Mouse (Mus musculus) hindbrain, embryonic 10.5 days (tissue): ENCODE measurements around the gene Cdk12. TPM values are rescaled to one million over a fixed set of nuclear protein-coding genes. Genes with fewer than 3 reads are reported as not detected.
"Not testable (repeated sequence)": the region's sequence is repeated elsewhere in the genome, so short reads cannot be mapped to it uniquely, and the experiment has no call there.

Source experiments
- DNase-seq: peaks from one replicate; pipeline ENCODE4 v3.0.0-alpha.2; 2017; ENCODE audit warnings: low spot score
- H3K27ac ChIP-seq: fragments of 300-500 bp; sonication (generic); 2 replicates; pipeline ENCODE4 v1.5.1; 2016; ENCODE audit warnings: mild to moderate bottlenecking, moderate library complexity
- H3K27me3 ChIP-seq: fragments of 300-500 bp; sonication (generic); 2 replicates; pipeline ENCODE4 v1.6.1; 2016; ENCODE audit warnings: mild to moderate bottlenecking; ENCODE audit not compliant: poor library complexity, insufficient read depth, severe bottlenecking
- H3K36me3 ChIP-seq: fragments of 300-500 bp; sonication (generic); 2 replicates; pipeline ENCODE4 v1.6.1; 2016; ENCODE audit warnings: mild to moderate bottlenecking, moderate library complexity
- H3K4me1 ChIP-seq: fragments of 300-500 bp; sonication (generic); replicated peaks from 2 replicates; pipeline ENCODE4 v1.6.1; 2016; ENCODE audit warnings: mild to moderate bottlenecking
- H3K4me3 ChIP-seq: fragments of 300-500 bp; sonication (generic); 2 replicates; pipeline ENCODE4 v1.5.1; 2016; ENCODE audit warnings: mild to moderate bottlenecking, moderate library complexity
- H3K9me3 ChIP-seq: fragments of 300-500 bp; sonication (generic); 2 replicates; pipeline ENCODE4 v1.6.1; 2016; ENCODE audit warnings: mild to moderate bottlenecking, moderate library complexity
- WGBS: fragments of 180-500 bp; shearing (Covaris S2); methylation state at CpG from one replicate; pipeline ENCODE4 v1.1.7; 2016; 5-methylcytosine and 5-hydroxymethylcytosine counted together
- polyA plus RNA-seq: library from polyadenylated mRNA; unstranded; fragments of >200 nt; fragmentation: Nextera tagmentation; extraction: Ambion mirVana; gene quantifications from 2 replicates; pipeline ENCODE4 v1.2.1, GENCODE M21; 2016

Cdk12 gene
- polyA plus RNA-seq = 10.2 and 12.6 TPM in 2 replicates

- under 1% methylated on average over 63 of the region's 63 CpGs for WGBS
- H3K4me1 ChIP-seq = peaks cover 23% of the 10 kb centered on the region
- H3K27ac ChIP-seq = peak within 1 kb of the TSS; percentile 99
- peak within 1 kb of the TSS; percentile 83 for H3K4me3 ChIP-seq
- peaks cover 17% of the 10 kb centered on the region for H3K36me3 ChIP-seq
- H3K9me3 ChIP-seq = no peaks in the 10 kb centered on the region
- peak; percentile 98 for DNase-seq
- no peaks in the 10 kb centered on the region for H3K27me3 ChIP-seq
These were observed at the start of gene Cdk12 for GRCm38 (mm10) chr11:98202641-98203350. Cdk12 (plus strand) TSS chr11:98203059.

- no peak for DNase-seq
- no peaks in the 10 kb centered on the region for H3K27me3 ChIP-seq
- H3K4me3 ChIP-seq = no peak overlapping the region
- 90% methylated on average over 6 of the region's 6 CpGs for whole genome bisulfite sequencing
- H3K27ac ChIP-seq = no peak overlapping the region
- H3K36me3 ChIP-seq = peaks cover 65% of the 10 kb centered on the region
- H3K4me1 ChIP-seq = peaks cover 1% of the 10 kb centered on the region; the same call in 1 of the 2 replicates
- H3K9me3 ChIP-seq = no peaks in the 10 kb centered on the region
These were observed 47.8 kb upstream of the Cdk12 start for GRCm38 (mm10) chr11:98155094-98155493.

- no peak for DNase-seq
- Histone ChIP-seq H3K27me3 (no peaks in the 10 kb centered on the region), H3K4me1 (no peaks in the 10 kb centered on the region), H3K36me3 (peaks cover 100% of the 10 kb centered on the region), H3K9me3 (no peaks in the 10 kb centered on the region), H3K27ac (no peak overlapping the region), H3K4me3 (no peak overlapping the region)
- WGBS = 90% methylated on average over 1 of the region's 1 CpGs
These were observed 34.5 kb upstream of the Cdk12 start for GRCm38 (mm10) chr11:98168400-98168799.

GRCm38 (mm10) chr11:98182149-98182548 lies 20.7 kb upstream of the Cdk12 start:
- WGBS = 89% methylated on average over 3 of the region's 3 CpGs
- H3K4me3 ChIP-seq, H3K9me3 ChIP-seq, H3K27me3 ChIP-seq, H3K27ac ChIP-seq, DNase-seq, H3K4me1 ChIP-seq: not testable (repeated sequence)
- H3K36me3 ChIP-seq = peaks cover 97% of the 10 kb centered on the region

GRCm38 (mm10) chr11:98187640-98188395 lies 15.0 kb upstream of the Cdk12 start:
- H3K9me3 ChIP-seq = peaks cover 7% of the 10 kb centered on the region; the same call in 1 of the 2 replicates
- H3K27me3 ChIP-seq = no peaks in the 10 kb centered on the region
- peaks cover 16% of the 10 kb centered on the region for H3K4me1 ChIP-seq
- peaks cover 85% of the 10 kb centered on the region for H3K36me3 ChIP-seq
- no peak for DNase-seq
- no peak overlapping the region for H3K4me3 ChIP-seq
- H3K27ac ChIP-seq = no peak overlapping the region
- 95% methylated on average over 9 of the region's 9 CpGs for WGBS

- 93% methylated on average over 5 of the region's 5 CpGs for WGBS
- H3K36me3 ChIP-seq = peaks cover 55% of the 10 kb centered on the region
- H3K4me1 ChIP-seq = peaks cover 22% of the 10 kb centered on the region
- no peaks in the 10 kb centered on the region for H3K9me3 ChIP-seq
- H3K27ac ChIP-seq = no peak overlapping the region
- H3K27me3 ChIP-seq = no peaks in the 10 kb centered on the region
- no peak for DNase-seq
- no peak overlapping the region for H3K4me3 ChIP-seq
These were observed 12.0 kb upstream of the Cdk12 start for GRCm38 (mm10) chr11:98190820-98191219.

- peak within 1 kb of the TSS; percentile 91 for H3K4me3 ChIP-seq
- H3K27ac ChIP-seq = peak within 1 kb of the TSS; percentile 97
- H3K27me3 ChIP-seq = no peaks in the 10 kb centered on the region
- DNase-seq = peak; percentile 93
- no peaks in the 10 kb centered on the region for H3K9me3 ChIP-seq
- peaks cover 22% of the 10 kb centered on the region for H3K4me1 ChIP-seq
- H3K36me3 ChIP-seq = peaks cover 32% of the 10 kb centered on the region
- WGBS = under 1% methylated on average over 53 of the region's 53 CpGs
These were observed 9.7 kb upstream of the Cdk12 start, which contains the start of gene Med1 for GRCm38 (mm10) chr11:98192901-98193805. Med1 (minus strand) TSS chr11:98193293.

GRCm38 (mm10) chr11:98201791-98202640 lies 843 bp upstream of the Cdk12 start:
- Histone ChIP-seq H3K27me3 (no peaks in the 10 kb centered on the region), H3K27ac (peak overlapping the region; percentile 99), H3K4me3 (peak overlapping the region; percentile 83), H3K36me3 (peaks cover 9% of the 10 kb centered on the region), H3K4me1 (peaks cover 20% of the 10 kb centered on the region), H3K9me3 (no peaks in the 10 kb centered on the region)
- peak; percentile 51 for DNase-seq
- WGBS = 2% methylated on average over 27 of the region's 27 CpGs

GRCm38 (mm10) chr11:98203351-98203911 lies 572 bp downstream of the Cdk12 start:
- WGBS = under 1% methylated on average over 37 of the region's 37 CpGs
- Histone ChIP-seq H3K4me1 (peaks cover 25% of the 10 kb centered on the region), H3K4me3 (peak overlapping the region; percentile 83), H3K27ac (peak overlapping the region; percentile 99), H3K27me3 (no peaks in the 10 kb centered on the region), H3K36me3 (peaks cover 23% of the 10 kb centered on the region), H3K9me3 (no peaks in the 10 kb centered on the region)
- no peak for DNase-seq

GRCm38 (mm10) chr11:98203931-98204421 lies 1.1 kb downstream of the Cdk12 start:
- Histone ChIP-seq H3K36me3 (peaks cover 28% of the 10 kb centered on the region), H3K27me3 (no peaks in the 10 kb centered on the region), H3K9me3 (no peaks in the 10 kb centered on the region), H3K4me1 (peaks cover 25% of the 10 kb centered on the region), H3K4me3 (peak overlapping the region; percentile 83), H3K27ac (peak overlapping the region; percentile 99)
- DNase-seq = peak; percentile 28
- under 1% methylated on average over 16 of the region's 16 CpGs for WGBS

- Histone ChIP-seq H3K36me3 (peaks cover 42% of the 10 kb centered on the region), H3K4me1 (peaks cover 25% of the 10 kb centered on the region), H3K27me3 (no peaks in the 10 kb centered on the region), H3K9me3 (no peaks in the 10 kb centered on the region), H3K4me3 (peak overlapping the region; percentile 83), H3K27ac (no peak overlapping the region)
- no peak for DNase-seq
These were observed 2.6 kb downstream of the Cdk12 start for GRCm38 (mm10) chr11:98205463-98205862.
